Mouse (Mus musculus): ENCODE measurements around the gene Eif2b1.
"Not testable (repeated sequence)": the region's sequence is repeated elsewhere in the genome, so short reads cannot be mapped to it uniquely, and the experiment has no call there.

Eif2b1 gene

DNA sequence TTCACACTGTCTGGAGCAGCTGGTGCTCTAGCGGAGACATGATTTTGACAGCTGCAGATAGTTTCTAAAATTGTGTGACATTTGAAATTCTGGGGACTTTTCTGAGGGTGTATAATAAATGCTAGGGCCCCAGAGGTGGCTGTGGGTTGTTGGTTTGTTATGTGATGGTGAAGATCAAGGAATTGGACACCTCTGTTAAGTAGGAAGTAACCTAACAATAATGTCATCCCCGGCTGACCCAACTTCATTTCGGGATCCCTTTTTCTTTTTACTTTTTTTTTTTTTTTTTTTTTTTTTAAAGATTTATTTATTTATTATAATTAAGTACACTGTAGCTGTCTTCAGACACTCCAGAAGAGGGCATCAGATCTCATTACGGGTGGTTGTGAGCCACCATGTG is 28.2 kb downstream of the Eif2b1 start:
- not testable (repeated sequence) for DNase-seq (ENCODE audit: low read depth, low spot score)

DNA sequence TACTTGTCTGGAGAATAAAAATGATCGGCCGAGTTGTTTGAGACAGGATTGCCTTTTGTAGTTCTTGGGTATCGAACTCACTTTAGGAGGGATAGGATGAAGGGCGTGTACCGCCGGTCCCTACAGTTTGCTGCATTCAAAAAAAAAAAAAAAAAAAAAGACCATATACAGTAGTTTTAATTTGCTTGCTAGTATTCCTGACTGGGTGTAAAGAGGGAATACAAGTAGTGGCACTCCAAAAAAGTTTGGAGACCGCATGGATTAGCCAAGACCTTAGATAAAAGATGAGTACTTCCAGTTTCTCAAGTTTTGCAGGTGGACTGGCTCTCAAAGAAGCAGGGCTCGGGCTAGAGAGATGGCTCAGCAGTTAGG is 37.3 kb downstream of the Eif2b1 start:
- DNase-seq (ENCODE audit: low read depth, low spot score), result no peak

DNA sequence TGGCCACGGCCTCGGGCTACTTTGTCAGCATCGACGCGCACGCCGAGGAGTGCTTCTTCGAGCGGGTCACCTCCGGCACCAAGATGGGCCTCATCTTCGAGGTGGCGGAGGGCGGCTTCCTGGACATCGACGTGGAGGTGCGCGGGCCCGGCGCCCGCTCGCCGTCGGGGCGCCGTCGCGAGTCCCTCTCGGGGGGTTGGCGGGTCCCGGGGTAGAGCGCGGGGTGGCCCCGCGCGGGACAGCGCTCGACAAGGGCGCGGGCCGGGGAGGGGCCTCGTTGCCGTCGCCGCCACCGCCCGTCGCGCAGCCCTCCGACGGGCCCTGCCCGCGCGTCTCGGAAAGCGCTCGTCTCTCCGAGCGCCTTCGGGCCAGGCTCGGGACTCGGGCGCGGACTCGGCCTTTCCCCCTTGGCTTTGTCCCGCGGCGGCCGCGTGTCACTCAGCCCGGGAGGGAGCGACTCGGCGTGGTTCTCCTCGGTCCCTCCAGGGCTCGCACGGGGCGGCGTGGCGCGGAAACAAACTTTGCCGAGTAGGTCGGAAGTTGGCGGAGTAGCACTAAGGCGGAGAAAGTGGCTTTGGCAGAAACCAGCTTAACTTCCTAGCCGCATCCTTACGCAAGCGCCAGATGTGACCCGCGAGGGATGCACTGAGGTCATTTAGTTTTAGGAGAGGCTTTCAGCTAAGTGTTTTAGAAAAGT is 37.9 kb downstream of the Eif2b1 start:
- DNase-seq (ENCODE audit: low read depth, low spot score), result peak; percentile 47

DNA sequence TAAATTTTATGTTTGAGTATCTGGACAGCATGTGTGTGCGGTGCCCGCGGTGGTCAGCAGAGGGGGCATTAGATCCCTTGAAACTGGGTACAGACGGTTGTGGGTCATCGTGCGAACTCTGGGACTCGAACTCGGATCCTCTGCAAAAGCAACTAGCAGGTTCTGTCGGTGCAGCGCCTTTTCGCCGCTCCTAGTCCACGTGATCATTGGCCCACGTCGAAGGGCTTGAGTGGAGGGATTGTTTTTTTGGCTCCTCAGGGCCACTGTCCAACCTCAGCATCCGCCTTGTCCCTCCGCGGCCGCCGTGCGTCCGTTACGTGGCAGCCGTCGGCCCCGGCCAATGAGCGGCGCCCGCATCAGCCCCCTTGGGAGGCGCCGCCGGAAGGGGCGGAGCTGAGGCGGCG is 38.5 kb downstream of the Eif2b1 start, which contains the start of gene Tmed2:
Tmed2 (plus strand) TSS at position 313 of the 404 bp plus-strand sequence.
- peak; percentile 95 for DNase-seq (ENCODE audit: low read depth, low spot score)

DNA sequence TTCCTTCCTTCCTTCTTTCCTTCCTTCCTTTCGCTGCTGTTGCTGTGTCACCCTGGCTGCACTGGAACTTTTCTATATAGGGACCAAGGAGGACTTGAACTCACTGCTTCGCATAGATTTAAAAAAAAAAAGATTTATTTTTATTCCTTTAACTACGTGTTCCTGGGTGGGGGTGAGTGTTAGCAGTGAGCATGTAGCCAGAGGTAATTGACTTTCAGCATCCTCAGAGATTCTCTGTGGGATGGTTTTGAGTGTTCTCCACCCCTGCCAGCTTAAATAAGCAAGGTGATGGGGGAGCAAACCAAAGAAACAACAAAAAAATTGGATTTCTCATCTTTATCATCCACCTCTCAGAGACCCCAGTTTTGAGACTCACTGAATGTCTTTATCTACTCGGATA is 39.0 kb downstream of the Eif2b1 start:
- no peak for DNase-seq (ENCODE audit: low read depth, low spot score)

DNA sequence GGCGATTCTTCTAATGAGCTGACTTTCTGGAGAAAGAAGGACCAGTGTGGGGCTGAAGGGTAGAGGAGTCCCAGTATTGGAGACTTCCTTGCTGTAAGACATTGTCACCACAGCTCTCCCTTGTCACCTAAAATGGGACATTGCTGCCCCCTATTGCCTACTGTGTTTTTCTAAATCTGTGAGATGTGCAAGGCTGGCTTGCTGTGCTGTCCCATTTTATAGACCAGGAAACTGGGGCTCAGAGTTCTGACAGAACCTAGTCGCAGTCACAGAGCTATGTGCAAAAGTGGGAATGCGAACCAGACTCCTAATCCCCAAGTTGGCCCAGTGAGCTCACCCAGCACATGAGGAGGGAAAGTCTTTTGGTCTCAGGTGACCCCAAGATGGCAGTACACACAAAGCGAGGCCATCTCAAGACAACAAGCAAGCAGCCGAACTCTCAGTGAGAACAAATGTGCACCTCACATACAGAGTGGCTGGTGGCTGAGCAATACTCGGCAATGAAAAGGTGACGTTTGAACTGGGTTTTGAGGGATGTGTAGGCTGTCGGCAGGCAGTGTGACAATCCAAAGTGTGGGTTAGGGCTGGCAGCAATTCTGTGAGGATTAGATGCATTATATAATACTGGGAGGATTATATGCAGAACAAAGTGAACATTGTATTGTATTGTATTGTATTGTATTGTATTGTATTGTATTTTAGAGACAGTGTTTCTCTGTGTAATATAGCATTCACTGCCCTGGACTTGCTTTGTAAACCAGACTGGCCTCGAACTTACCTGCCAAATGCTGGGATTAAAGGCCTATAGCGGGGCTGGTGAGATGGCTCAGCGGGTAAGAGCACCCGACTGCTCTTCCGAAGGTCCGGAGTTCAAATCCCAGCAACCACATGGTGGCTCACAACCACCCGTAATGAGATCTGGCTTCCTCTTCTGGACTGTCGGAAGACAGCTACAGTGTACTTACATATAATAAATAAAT is 39.8 kb downstream of the Eif2b1 start:
- DNase-seq (ENCODE audit: low read depth, low spot score), result no peak

DNA sequence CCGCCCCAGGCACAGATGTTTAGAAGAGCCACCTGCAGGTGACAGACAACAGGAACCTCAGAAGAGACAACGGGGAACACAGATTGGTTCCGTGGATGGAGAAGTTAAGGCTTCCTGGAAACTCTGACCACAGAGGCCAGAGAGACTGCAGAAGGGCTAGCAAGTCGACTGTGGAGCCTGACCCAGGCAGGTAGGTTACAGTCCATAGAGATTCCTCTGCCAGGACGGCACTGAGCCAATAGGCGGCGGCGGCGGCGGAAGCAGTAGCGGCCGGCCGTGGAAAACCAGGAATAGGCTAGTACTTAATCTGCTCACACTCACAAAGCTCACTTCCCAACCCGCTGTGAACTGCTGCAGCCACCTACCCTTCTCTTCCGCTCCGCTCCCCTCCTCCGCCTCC is 42.2 kb downstream of the Eif2b1 start:
- no peak for DNase-seq (ENCODE audit: low read depth, low spot score)

DNA sequence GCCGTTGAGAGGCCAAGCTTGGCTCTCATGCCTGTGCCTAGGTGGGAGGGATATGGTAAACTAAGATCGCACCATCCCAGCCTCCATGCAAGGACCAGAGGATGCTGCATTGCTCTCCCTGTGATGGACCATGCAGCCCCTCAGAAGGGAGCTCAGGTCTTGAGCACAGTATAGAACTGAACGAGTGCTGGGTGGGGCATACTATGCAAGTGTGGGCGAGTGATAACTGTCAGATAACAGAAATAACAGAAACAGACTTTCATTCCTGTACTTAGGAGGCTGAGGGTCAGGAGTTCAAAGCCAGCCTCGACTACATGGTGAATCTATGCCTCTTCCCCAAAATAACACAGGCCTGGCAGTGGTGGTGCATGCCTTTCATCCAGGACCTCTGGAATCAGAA is 43.9 kb downstream of the Eif2b1 start:
- no peak for DNase-seq (ENCODE audit: low read depth, low spot score)

DNA sequence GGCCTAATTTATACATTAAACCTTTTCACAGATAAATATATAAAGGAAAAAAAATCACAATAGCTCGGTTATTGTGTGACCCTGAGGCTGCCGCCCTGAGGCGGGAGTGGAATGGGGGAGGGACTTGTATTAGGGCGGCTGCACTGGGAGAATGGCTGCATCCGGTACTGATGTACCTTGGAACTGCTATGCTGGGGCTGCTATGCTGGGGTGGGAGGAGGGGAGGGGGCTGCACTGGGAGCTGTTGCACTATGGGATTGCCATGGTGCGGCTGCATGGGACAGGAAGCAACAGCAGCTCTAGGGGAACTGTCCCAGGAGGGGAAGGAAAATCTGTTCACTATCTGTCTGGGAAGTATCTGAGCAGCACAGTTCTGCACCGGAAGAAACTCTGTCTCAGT is 46.5 kb downstream of the Eif2b1 start:
- DNase-seq (ENCODE audit: low read depth, low spot score), result no peak

DNA sequence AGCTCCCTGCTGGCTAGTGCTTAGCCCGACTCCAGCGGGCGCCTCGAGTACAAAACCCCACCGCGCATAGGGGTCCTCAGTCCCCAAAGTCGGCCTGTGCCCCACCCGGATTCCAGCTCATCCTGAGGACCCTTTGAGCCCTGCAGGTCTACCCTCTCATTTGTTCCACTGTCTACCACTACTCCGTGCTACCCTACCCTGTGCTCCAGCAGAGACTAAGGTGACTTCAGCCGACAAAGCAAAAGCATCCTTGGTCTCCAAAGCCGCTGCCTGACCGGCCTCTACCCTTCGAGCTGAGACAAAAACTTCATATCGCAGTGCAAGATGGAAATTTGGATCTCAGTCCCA is 47.4 kb downstream of the Eif2b1 start:
- DNase-seq (ENCODE audit: low read depth, low spot score), result no peak

DNA sequence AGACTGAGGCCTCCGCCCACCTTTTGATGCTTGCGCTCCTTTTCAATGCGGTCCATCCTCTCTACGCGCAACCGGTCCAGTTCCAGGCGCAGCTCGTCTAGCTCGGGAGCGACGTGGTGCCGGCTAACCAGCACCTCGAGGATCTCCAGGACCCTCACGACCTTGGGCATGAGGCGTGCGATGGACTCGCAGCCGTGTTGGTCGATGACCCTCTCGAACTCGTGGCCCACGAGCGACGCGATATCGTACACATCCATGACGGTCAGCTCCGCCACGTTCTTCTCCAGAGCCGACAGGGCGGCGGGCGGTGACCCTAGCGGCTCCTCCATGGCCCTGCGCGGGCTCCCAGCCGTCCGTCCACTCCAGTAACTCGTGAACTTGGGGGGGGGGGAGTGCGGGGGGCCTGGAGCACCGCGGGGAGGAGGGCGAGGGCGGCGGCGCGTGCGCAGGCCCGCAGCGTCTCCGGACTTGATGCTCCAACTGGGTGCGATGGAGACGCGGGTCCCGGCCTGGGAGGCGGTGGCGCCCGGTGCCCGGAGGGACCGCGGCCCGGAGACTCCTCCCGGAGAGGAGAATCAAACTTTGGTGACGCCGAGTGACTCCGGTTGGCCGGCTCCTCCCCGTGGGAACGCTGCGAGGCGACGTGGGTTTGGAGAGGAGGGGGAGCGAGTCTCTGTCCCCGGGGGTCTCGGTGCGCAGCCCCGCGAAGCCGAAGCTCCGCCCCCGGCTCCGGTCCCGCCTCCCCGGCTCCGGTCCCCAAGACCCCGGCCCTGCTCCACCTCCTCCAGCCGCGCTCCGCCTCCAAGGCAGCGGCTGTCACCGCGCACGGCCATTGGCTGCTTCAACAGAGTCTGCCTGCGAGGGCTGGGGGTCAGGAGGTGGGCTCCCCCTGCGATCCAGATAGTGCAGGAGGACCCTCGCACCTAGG is 48.0 kb downstream of the Eif2b1 start, which contains the start of gene Rilpl1:
Rilpl1 (minus strand) TSS at position 737 of the 928 bp plus-strand sequence.
- DNase-seq (ENCODE audit: low read depth, low spot score), result peak; percentile 51

DNA sequence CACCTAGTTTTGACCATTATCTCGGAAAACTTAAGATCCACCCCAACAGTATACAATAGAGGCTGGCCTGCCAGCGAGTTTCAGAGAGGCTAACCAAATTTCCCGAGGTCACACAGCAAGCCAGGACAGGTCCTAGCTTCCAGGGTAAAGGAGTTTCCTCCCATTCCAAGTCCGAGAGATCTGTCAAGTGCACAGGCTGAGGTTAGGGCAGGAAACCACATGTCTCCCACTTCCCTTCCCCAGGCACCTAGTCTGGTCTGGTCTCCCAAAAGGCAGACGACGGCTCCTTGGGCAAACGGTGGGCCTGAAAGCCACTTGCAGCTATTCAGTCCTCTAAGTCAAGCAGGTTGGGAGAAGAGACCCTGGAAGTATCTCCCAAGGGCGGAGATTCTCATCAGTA is 49.2 kb downstream of the Eif2b1 start:
- no peak for DNase-seq (ENCODE audit: low read depth, low spot score)

DNA sequence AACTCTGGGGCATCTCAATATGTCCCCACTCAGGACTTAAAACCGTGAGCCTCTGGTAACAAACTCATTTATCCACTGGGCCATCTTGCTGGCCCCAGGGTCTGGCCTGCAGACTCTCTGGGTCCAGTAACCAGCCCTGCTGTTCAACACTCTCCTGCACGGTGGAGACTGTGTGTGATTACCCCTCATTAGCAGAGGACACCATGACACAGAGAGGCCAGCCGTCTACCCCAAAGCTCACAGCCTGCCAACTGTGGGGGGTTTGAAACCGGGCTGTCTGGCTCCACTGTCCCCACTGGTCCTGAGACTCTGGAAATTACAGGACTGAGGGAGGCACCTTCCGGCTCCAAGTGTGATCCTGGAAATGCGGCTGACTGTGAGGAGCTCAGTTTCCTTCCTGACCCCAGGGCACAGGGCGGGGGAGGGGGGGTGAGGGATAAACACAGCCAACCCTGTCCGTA is 49.7 kb downstream of the Eif2b1 start:
- DNase-seq (ENCODE audit: low read depth, low spot score), result no peak

DNA sequence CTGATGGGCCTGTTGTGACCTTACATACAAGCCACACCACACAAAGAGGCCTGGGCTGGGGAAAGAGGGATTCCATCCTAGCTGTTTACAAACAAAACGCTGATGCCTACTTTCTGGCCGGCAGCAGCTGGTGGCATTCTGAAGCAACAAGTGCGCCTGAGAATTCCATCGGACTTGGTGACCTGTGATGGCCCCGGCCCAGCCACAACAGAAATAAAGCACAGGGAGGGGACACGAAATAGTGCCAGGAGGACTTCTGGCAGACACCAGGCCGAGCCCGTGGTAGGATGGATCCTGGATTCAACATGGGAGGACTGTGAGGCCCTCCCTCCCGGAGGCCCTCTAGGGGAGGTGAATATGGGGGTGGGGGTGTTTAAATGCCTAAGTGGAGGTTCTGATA is 50.1 kb downstream of the Eif2b1 start:
- DNase-seq (ENCODE audit: low read depth, low spot score), result no peak

DNA sequence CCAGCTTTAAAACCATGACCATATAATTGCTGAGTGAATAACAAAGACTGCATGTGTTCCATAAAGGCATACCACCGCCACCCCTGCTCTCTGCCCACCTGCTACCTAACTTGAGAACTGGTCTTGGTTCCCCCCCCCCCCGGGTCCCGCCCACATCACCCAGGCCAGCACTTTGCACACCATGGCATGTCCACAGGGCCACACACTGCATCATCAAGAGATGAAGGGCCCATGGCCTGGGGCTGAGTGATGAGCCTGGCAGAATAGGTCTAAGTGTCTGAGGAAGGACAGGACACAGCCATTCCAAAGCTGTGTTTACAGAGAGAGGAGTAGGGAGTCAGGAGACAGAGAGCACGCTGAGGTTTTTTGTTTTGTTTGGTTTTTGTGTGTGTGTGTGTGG is 50.6 kb downstream of the Eif2b1 start:
- no peak for DNase-seq (ENCODE audit: low read depth, low spot score)

DNA sequence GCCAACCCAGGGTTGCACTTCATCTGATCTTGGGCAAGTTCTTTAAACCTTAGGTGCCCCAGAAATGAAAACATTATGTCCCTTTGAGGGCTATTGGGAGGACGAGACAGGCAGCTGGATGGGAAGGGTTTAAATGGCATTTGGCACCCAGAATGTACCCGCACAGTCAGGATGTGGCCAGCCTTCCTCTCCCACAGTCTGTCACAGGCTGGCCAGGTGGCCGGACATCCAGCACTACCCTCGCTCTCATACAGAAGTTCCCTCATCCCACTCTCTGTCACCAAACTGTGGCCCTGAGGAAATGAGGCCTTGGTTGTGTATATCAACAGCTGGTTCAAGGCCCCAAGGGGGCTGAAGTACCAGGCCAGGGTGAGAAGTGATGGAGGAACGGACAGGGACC is 54.0 kb downstream of the Eif2b1 start:
- no peak for DNase-seq (ENCODE audit: low read depth, low spot score)

DNA sequence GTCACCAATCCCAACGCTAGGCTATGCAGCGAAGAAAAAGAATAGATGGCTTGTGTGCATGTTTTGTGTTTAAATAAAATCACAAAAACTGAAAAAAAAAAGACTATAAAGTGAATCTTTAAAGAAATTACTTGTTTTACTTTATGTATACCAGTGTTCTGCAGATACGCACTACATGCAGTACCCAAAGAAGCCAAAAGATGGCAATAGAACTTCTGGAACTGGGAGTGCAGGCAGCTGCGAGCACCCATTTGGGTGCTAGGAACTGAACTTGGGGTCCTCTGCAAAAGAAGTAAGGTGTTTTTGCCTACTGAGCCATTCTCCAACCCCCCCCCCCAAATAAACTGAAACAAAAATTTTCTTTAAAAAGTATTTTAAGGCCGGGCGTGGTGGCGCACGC is 55.9 kb downstream of the Eif2b1 start:
- DNase-seq (ENCODE audit: low read depth, low spot score), result no peak

DNA sequence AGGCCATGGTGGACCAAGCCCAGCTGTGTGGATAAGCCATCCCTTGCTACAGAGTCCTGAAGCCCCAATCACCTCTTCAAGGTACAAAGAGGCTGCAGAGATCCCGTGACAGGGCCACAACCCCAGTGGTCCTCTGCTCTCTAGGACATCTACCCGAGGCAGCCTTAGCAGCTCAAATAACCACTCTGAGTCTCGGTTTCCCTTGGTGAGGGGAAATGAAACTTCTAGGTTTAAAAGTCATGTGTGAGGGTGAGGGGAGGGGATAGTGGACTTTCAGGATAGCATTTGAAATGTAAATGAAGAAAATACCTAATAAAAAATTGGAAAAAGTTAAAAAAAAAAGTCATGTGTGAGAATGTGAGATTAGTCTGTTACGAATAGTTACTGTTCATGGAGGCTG is 57.3 kb downstream of the Eif2b1 start:
- no peak for DNase-seq (ENCODE audit: low read depth, low spot score)

Data from retina, postnatal 7 days (tissue).